Mouse (Mus musculus): ENCODE measurements around the gene Sike1. TPM values are rescaled to one million over a fixed set of nuclear protein-coding genes. Genes with fewer than 3 reads are reported as not detected.

The Sike1 gene
- polyA plus RNA-seq, 1 experiment from 2014 or later, result 23.8 TPM

Other genes starting within 250 kb of the Sike1 start
- not detected in 3 replicates for gene Tshb, start 213.0 kb upstream of the Sike1 start, polyA plus RNA-seq (2018)
- not detected in 3 replicates for gene Sycp1, start 59.6 kb upstream of the Sike1 start, polyA plus RNA-seq (2018)
- gene Nr1h5, start 31.6 kb upstream of the Sike1 start, polyA plus RNA-seq (2018), result not detected in 3 replicates
- gene Csde1, start 24.7 kb downstream of the Sike1 start, polyA plus RNA-seq (2018), result 199 to 281 TPM (median 244 TPM) in 3 replicates
- 74.5 to 96.9 TPM (median 89.3 TPM) in 3 replicates for gene Nras, start 62.6 kb downstream of the Sike1 start, polyA plus RNA-seq (2018)
- not detected in 3 replicates for gene Ampd1, start 78.3 kb downstream of the Sike1 start, polyA plus RNA-seq (2018)
- 0.87 to 5.7 TPM (median 1.7 TPM) in 3 replicates for gene Dennd2c, start 106.9 kb downstream of the Sike1 start, polyA plus RNA-seq (2018)
- gene Bcas2, start 175.9 kb downstream of the Sike1 start, polyA plus RNA-seq (2018), result 53.1 to 78.6 TPM (median 54.7 TPM) in 3 replicates